Comparison of ENCODE assay signal across 9 mouse cellular contexts in genomic region chr3:75720663-75721062, GRCm38 (mm10). TPM values are rescaled to one million over a fixed set of nuclear protein-coding genes. Genes with fewer than 3 reads are reported as not detected.
A peak's percentile ranks its signal among the peaks of the same experiment; 100 is the strongest.
DNase-seq lines count a peak whose midpoint lies in the region; ATAC-seq and TF ChIP-seq lines count a peak whose summit lies in the region.
"Had no signal": no experiment of that assay in that cellular context is flagged by ENCODE, and none has a peak within 500 bp of the region (broad histone marks: within the 10 kb centered on the region; RNA-seq: fewer than 3 reads in every experiment).

No protein-coding gene starts in this region.

- no peaks in the 10 kb centered on the region for H3K27me3 ChIP-seq in kidney, embryonic 15.5 days
- no peaks in the 10 kb centered on the region for H3K27me3 ChIP-seq in CH12.LX (replicated peaks)
- H3K27me3 ChIP-seq: neural tube, embryonic 13.5 days had no signal

- H3K4me2 ChIP-seq in kidney, embryonic 15.5 days = no peak overlapping the region
- H3K4me2 ChIP-seq in CH12.LX (ENCODE audit: insufficient read depth, low read depth, poor library complexity, severe bottlenecking) = peak overlapping the region; percentile 50; the same call in 1 of the 2 replicates
- H3K4me2 ChIP-seq: neural tube, embryonic 13.5 days had no signal

- no peak for TF ChIP-seq EP300 in CH12.LX (IDR thresholded peaks at IDR 0.05; ENCODE audit: low read length)

- H3K9me3 ChIP-seq in kidney, embryonic 15.5 days (replicated peaks) = no peaks in the 10 kb centered on the region
- no peaks in the 10 kb centered on the region for H3K9me3 ChIP-seq in CH12.LX (replicated peaks; ENCODE audit: low read length)
- H3K9me3 ChIP-seq: neural tube, embryonic 13.5 days had no signal

- H3K36me3 ChIP-seq in kidney, embryonic 15.5 days = no peaks in the 10 kb centered on the region
- no peaks in the 10 kb centered on the region for H3K36me3 ChIP-seq in CH12.LX (replicated peaks in 1 of 2; ENCODE audit: control insufficient read depth in 1 of 2, insufficient read depth in 1 of 2, low read length in 1 of 2)
- H3K36me3 ChIP-seq: neural tube, embryonic 13.5 days had no signal

- H3K4me3 ChIP-seq in kidney, embryonic 15.5 days (replicated peaks) = no peak overlapping the region
- no peak overlapping the region for H3K4me3 ChIP-seq in CH12.LX (replicated peaks in 1 of 3; ENCODE audit: low read depth in 2 of 3, low read length in 2 of 3, poor library complexity in 1 of 3)
- H3K4me3 ChIP-seq: neural tube, embryonic 13.5 days had no signal

- no peak for TF ChIP-seq POLR2A in CH12.LX (IDR thresholded peaks at IDR 0.05; ENCODE audit: low read depth, low read length)

- dilution Hi-C loops in CH12.LX (cut with MboI; ENCODE audit: extremely low pct_ligation_motif_present, extremely low pct_unique_long_range_greater_than_20kb, low sequenced_read_pairs) = no loop called here

- peak; percentile 8 to 14 for DNase-seq in kidney, postnatal 36 days
- peak; percentile 50 for DNase-seq in CH12.LX (ENCODE audit: extremely low read depth)
- DNase-seq in NIH3T3 (ENCODE audit: low read depth) = peak; percentile 62
- DNase-seq in lung, postnatal 14 days = peak; percentile 8
- no peak for DNase-seq in gastrocnemius, adult 18-20 months (ENCODE audit: low spot score)
- DNase-seq in kidney, postnatal 4 days = no peak

- no peaks in the 10 kb centered on the region for H3K79me2 ChIP-seq in CH12.LX (replicated peaks; ENCODE audit: control insufficient read depth, extremely low read depth, insufficient read depth, poor library complexity, severe bottlenecking)

- ATAC-seq in kidney, embryonic 15.5 days (replicated peaks; ENCODE audit: low FRiP score) = no peak

- H3K9ac ChIP-seq in kidney, embryonic 15.5 days = no peak overlapping the region
- no peak overlapping the region for H3K9ac ChIP-seq in CH12.LX (ENCODE audit: insufficient read depth, low read depth)
- H3K9ac ChIP-seq: neural tube, embryonic 13.5 days had no signal

- no peak overlapping the region for H3K27ac ChIP-seq in kidney, embryonic 15.5 days
- H3K27ac ChIP-seq in CH12.LX (ENCODE audit: insufficient read depth, low read depth) = no peak overlapping the region
- H3K27ac ChIP-seq: neural tube, embryonic 13.5 days had no signal

- peak; percentile 77 for TF ChIP-seq RAD21 in CH12.LX (IDR thresholded peaks at IDR 0.05; ENCODE audit: low read depth, low read length)

- TF ChIP-seq CTCF in CH12.LX (conservative IDR thresholded peaks at IDR 0.05 in 1 of 2, IDR thresholded peaks at IDR 0.05 in 1 of 2; ENCODE audit: low read depth in 2 of 2, low read length in 2 of 2) = peak; percentile 20 to 78; a peak in 2 of 4 replicates

- in situ Hi-C loops in CH12.LX (cut with MboI; ENCODE audit: low pct_ligation_motif_present, low pct_unique_long_range_greater_than_20kb, low sequenced_read_pairs) = loop anchor here (25.0 kb wide), 1 partner anchor 508 kb away; no protein-coding TSS in a partner anchor

- no peaks in the 10 kb centered on the region for H3K4me1 ChIP-seq in kidney, embryonic 15.5 days
- H3K4me1 ChIP-seq in CH12.LX (ENCODE audit: control insufficient read depth in 1 of 2, insufficient read depth in 2 of 2) = peaks cover 0 to 2% of the 10 kb centered on the region in 2 experiments; a peak in 1 of 4 replicates
- H3K4me1 ChIP-seq: neural tube, embryonic 13.5 days had no signal

- WGBS in kidney, embryonic 15.5 days = 24% methylated on average over 2 of the region's 2 CpGs

TF ChIP-seq in CH12.LX, 34 proteins besides CTCF, POLR2A, EP300 and RAD21:
- no peak for TF ChIP-seq MAX (IDR thresholded peaks at IDR 0.05; ENCODE audit: low read length)
- no peak for TF ChIP-seq USF2 (conservative IDR thresholded peaks at IDR 0.05; ENCODE audit: low read depth, low read length)
- peak; percentile 71 for TF ChIP-seq SMC3 (IDR thresholded peaks at IDR 0.05; ENCODE audit: low read depth, low read length)
- TF ChIP-seq ETS1 (conservative IDR thresholded peaks at IDR 0.05; ENCODE audit: low read depth, low read length) = no peak
- TF ChIP-seq ZNF384 (IDR thresholded peaks at IDR 0.05; ENCODE audit: low read depth, low read length) = peak; percentile 97
- TF ChIP-seq POLR2AphosphoS2 (IDR thresholded peaks at IDR 0.05; ENCODE audit: low read depth, low read length) = no peak
- TF ChIP-seq PAX5 (IDR thresholded peaks at IDR 0.05; ENCODE audit: low read length) = no peak
- TF ChIP-seq MYC (IDR thresholded peaks at IDR 0.05; ENCODE audit: low read depth, low read length) = no peak
- no peak for TF ChIP-seq SIN3A (IDR thresholded peaks at IDR 0.05; ENCODE audit: low read length)
- no peak for TF ChIP-seq RCOR1 (conservative IDR thresholded peaks at IDR 0.05; ENCODE audit: low read depth, low read length)
- no peak for TF ChIP-seq MEF2A (IDR thresholded peaks at IDR 0.05; ENCODE audit: borderline replicate concordance, low read depth, low read length)
- no peak for TF ChIP-seq NRF1 (IDR thresholded peaks at IDR 0.05; ENCODE audit: low read depth, low read length)
- no peak for TF ChIP-seq NELFE (IDR thresholded peaks at IDR 0.05; ENCODE audit: low read depth, low read length)
- no peak for TF ChIP-seq UBTF (IDR thresholded peaks at IDR 0.05; ENCODE audit: low read depth, low read length)
- TF ChIP-seq ZC3H11A (IDR thresholded peaks at IDR 0.05; ENCODE audit: low read depth, low read length) = no peak; the same call in 1 of the 2 replicates
- TF ChIP-seq GABPA (IDR thresholded peaks at IDR 0.05; ENCODE audit: insufficient replicate concordance, low read depth, low read length) = no peak
- TF ChIP-seq USF1 (IDR thresholded peaks at IDR 0.05; ENCODE audit: low read depth, low read length) = no peak
- no peak for TF ChIP-seq IRF4 (IDR thresholded peaks at IDR 0.05; ENCODE audit: low read depth, low read length)

RNA-seq across cellular contexts. Expression of gene Gm29133, which starts 27.3 kb away (rescaled TPM):
- polyA plus RNA-seq in kidney, embryonic 15.5 days (2015; fragmentation: Nextera tagmentation; extraction: Ambion mirVana) = not detected in 2 replicates
- not detected in 2 replicates for total RNA-seq in CH12.LX (2012; rRNA removed)
- not detected in 2 replicates for total RNA-seq in CH12.LX (2014; rRNA removed)
- polyA plus RNA-seq in CH12.LX (2012; ENCODE audit: insufficient read length, low read depth) = not detected in 2 replicates
- total RNA-seq in gastrocnemius, adult 18-20 months (2021) = not detected
- total RNA-seq: layer of hippocampus, adult 18-20 months had no signal
- polyA plus RNA-seq: neural tube, embryonic 13.5 days had no signal

Comparison
In these comparisons a context has a peak if more than half of its experiments do, and no peak if none do; other contexts are left out.
1. DNase-seq: peak in kidney, postnatal 36 days (2 of 2), CH12.LX (single experiment), NIH3T3 (single experiment) and lung, postnatal 14 days (single experiment); none in gastrocnemius, adult 18-20 months (single experiment) and kidney, postnatal 4 days (0 of 2).